Mouse (Mus musculus) forebrain, embryonic 13.5 days (tissue): ENCODE measurements around the gene Fgf16. TPM values are rescaled to one million over a fixed set of nuclear protein-coding genes. Genes with fewer than 3 reads are reported as not detected.

Experiments used
- ATAC-seq: fragments of 200-750 bp; cut with Nextera tagmentation; 2 replicates; pipeline ENCODE4 v1.8.0; 2017
- H3K27ac ChIP-seq: fragments of 300-500 bp; sonication (generic); 2 replicates; pipeline ENCODE4 v1.5.1; 2015; ENCODE audit warnings: inconsistent platforms, mild to moderate bottlenecking, moderate library complexity
- H3K27me3 ChIP-seq: fragments of 300-500 bp; sonication (generic); 2 replicates; pipeline ENCODE4 v1.6.1; 2015; ENCODE audit warnings: mild to moderate bottlenecking, inconsistent platforms
- H3K36me3 ChIP-seq: fragments of 300-500 bp; sonication (generic); 2 replicates; pipeline ENCODE4 v1.6.1; 2015; ENCODE audit warnings: mild to moderate bottlenecking, inconsistent platforms; ENCODE audit not compliant: poor library complexity, severe bottlenecking
- H3K4me1 ChIP-seq: fragments of 300-500 bp; sonication (generic); 2 replicates; pipeline ENCODE4 v1.6.1; 2015; ENCODE audit warnings: inconsistent platforms
- H3K4me2 ChIP-seq: fragments of 300-500 bp; sonication (generic); 2 replicates; pipeline ENCODE4 v1.6.1; 2015; ENCODE audit warnings: inconsistent platforms, mild to moderate bottlenecking, moderate library complexity
- H3K4me3 ChIP-seq: fragments of 300-500 bp; sonication (generic); 2 replicates; pipeline ENCODE4 v1.5.1; 2015; ENCODE audit warnings: mild to moderate bottlenecking, inconsistent platforms
- H3K9ac ChIP-seq: fragments of 300-500 bp; sonication (generic); 2 replicates; pipeline ENCODE4 v1.6.1; 2015; ENCODE audit warnings: mild to moderate bottlenecking, inconsistent platforms
- H3K9me3 ChIP-seq: fragments of 300-500 bp; sonication (generic); replicated peaks from 2 replicates; pipeline ENCODE4 v1.6.1; 2016; ENCODE audit warnings: inconsistent platforms
- WGBS: fragments of 180-500 bp; shearing (Covaris S2); methylation state at CpG from one replicate; pipeline ENCODE4 v1.1.7; 2015; 5-methylcytosine and 5-hydroxymethylcytosine counted together
- polyA plus RNA-seq: library from polyadenylated mRNA; unstranded; fragments of >200 nt; fragmentation: Nextera tagmentation; extraction: Ambion mirVana; gene quantifications from 2 replicates; pipeline ENCODE4 v1.2.1, GENCODE M21; 2015

The Fgf16 gene
- not detected in 2 replicates for polyA plus RNA-seq

DNA sequence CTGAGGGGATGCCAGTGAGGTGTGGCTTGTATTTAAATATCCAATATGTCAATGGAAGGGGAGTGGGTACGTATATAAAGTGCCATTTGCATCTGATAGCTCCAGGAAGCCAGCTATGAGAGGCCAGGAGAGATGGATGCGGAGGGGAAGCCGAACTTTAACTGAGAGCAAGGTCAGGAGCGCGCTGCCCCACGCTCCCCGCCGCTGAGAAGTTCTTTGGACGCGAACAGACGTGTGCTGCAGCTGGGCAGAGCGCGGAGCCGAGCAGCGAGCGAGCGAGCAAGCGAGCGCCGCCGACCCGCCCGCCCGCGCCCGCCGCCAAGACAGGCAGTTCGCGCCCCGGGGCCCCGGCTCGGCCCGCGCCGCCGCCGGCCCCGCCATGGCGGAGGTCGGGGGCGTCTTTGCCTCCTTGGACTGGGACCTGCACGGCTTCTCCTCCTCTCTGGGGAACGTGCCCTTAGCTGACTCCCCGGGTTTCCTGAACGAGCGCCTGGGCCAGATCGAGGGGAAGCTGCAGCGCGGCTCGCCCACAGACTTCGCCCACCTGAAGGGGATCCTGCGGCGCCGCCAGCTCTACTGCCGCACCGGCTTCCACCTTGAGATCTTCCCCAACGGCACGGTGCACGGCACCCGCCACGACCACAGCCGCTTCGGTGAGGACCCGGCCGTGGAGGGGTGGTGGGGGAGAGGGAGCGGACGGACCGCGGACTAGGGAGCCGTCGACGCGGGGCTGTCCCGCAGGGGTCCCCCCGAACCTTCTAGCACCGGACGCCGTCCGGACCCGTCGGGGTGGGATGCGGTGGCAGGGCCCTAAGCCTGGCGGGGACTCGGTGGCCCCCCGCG, at the start of gene Fgf16:
Fgf16 (plus strand) TSS at position 118 of the 843 bp plus-strand sequence.
- peaks cover 50% of the 10 kb centered on the region for H3K27me3 ChIP-seq

DNA sequence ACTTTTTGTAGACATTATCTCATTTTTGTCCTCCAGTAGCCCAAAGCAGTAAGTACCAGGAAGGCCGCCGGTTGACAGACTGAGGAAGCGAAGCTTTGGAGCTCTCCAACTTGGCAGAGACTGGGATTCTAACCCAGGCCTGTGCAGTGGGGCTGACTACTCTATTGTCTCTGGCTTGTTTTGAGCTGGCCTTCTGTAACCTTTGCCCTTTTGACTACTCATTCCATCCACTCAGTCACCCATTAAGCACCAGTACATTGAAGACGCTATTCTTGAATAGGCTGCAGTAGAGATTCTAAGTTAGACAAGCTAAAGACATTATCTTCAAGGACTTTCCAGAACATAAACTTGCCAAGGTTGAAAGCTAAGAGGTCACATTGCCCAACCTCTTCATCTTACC, 49.3 kb upstream of the Fgf16 start:
- no peak overlapping the region for H3K4me2 ChIP-seq
- H3K27ac ChIP-seq, result no peak overlapping the region
- no peaks in the 10 kb centered on the region for H3K4me1 ChIP-seq
- 58% methylated on average over 4 of the region's 4 CpGs for WGBS
- no peaks in the 10 kb centered on the region for H3K36me3 ChIP-seq
- H3K9me3 ChIP-seq, result no peaks in the 10 kb centered on the region
- ATAC-seq, result no peak
- no peak overlapping the region for H3K9ac ChIP-seq
- H3K4me3 ChIP-seq, result no peak overlapping the region
- H3K27me3 ChIP-seq, result no peaks in the 10 kb centered on the region

More for the DNA sequence above, at the start of gene Fgf16:
- H3K27ac ChIP-seq, result no peak within 1 kb of the TSS
- no peaks in the 10 kb centered on the region for H3K36me3 ChIP-seq
- peak within 1 kb of the TSS; percentile 68 for H3K4me2 ChIP-seq
- peak within 1 kb of the TSS; percentile 42 for H3K4me3 ChIP-seq
- WGBS, result 16% methylated on average over 36 of the region's 86 CpGs
- no peaks in the 10 kb centered on the region; the same call in 1 of the 2 replicates for H3K9me3 ChIP-seq
- H3K9ac ChIP-seq, result peak within 1 kb of the TSS; percentile 51
- peak; percentile 46 for ATAC-seq
- H3K4me1 ChIP-seq, result peaks cover 13% of the 10 kb centered on the region

DNA sequence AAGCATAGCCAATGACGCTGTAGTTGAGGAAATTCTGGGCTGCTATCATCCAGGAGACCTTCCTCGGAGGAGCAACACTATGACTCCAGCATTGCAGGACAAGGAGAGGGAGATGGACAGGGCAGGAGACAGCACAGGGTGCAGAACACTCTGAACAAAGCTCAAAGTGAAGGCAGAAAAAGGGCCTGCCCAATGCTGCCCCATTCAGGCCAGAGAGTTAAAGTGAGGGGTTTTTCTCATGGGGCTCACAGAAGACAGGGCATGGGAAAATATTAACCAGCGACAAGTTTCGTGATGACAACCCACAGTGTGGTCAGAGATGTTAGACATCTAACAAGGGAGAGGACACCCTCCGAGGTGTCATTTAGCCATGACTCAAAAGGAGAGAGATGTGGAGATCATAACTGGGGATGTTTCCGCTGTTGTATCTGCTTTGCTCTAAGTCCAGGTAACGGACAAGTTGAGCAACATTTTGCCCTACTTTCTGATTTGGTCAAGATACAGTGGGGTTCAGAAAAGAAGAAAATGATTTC, 48.2 kb upstream of the Fgf16 start:
- Histone ChIP-seq H3K27me3 (no peaks in the 10 kb centered on the region), H3K4me1 (no peaks in the 10 kb centered on the region), H3K4me2 (no peak overlapping the region), H3K4me3 (no peak overlapping the region), H3K36me3 (no peaks in the 10 kb centered on the region), H3K9ac (no peak overlapping the region), H3K9me3 (no peaks in the 10 kb centered on the region), H3K27ac (no peak overlapping the region)
- no peak for ATAC-seq
- WGBS, result 94% methylated on average over 7 of the region's 7 CpGs

DNA sequence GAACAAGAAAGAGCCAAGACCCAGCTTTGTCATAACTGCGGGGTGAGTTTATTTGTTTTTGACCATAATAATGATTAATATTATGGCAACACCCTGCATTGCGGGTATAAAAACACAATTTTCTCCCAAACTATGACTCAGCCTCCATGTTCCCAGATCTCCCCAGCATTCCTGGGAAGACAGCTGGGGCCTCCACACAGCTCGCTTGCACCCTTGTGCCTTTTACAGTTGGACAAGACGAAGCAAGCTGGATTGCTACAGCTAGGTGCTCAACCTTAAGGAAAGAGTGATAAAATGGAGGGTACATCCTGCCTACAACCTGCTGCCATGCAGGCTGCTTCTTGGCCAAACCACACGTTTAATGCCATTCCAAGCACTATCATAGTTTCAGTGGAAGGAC, 45.7 kb upstream of the Fgf16 start:
- Histone ChIP-seq H3K4me2 (no peak overlapping the region), H3K27me3 (no peaks in the 10 kb centered on the region), H3K4me3 (no peak overlapping the region), H3K27ac (no peak overlapping the region), H3K4me1 (no peaks in the 10 kb centered on the region), H3K9ac (no peak overlapping the region), H3K36me3 (no peaks in the 10 kb centered on the region), H3K9me3 (no peaks in the 10 kb centered on the region)
- WGBS, result 87% methylated on average over 5 of the region's 5 CpGs
- ATAC-seq, result no peak

DNA sequence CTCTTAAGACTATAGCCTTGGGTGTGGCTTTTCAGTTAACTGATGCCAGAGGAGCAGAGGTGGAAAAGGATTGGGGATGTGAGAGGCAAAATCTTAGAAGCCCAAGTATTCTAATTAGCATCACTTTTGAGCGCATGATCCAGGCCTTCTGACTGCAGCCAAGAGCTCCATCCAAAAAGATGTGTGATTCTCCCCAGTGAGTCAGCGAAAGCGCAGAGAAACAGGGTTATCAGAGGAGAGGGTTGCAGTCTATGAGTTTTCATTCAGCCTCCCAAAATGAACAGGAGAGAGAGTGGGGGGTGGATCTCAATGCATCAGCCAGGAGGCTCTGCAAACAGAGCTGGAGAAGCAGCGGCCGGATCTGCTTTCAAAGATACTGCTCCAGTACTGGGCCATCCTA, 45.1 kb upstream of the Fgf16 start:
- no peaks in the 10 kb centered on the region for H3K4me1 ChIP-seq
- no peaks in the 10 kb centered on the region for H3K27me3 ChIP-seq
- H3K9ac ChIP-seq, result no peak overlapping the region
- no peak overlapping the region for H3K4me2 ChIP-seq
- H3K4me3 ChIP-seq, result no peak overlapping the region
- H3K9me3 ChIP-seq, result no peaks in the 10 kb centered on the region
- 77% methylated on average over 5 of the region's 5 CpGs for WGBS
- H3K36me3 ChIP-seq, result no peaks in the 10 kb centered on the region
- no peak overlapping the region for H3K27ac ChIP-seq
- ATAC-seq, result no peak

DNA sequence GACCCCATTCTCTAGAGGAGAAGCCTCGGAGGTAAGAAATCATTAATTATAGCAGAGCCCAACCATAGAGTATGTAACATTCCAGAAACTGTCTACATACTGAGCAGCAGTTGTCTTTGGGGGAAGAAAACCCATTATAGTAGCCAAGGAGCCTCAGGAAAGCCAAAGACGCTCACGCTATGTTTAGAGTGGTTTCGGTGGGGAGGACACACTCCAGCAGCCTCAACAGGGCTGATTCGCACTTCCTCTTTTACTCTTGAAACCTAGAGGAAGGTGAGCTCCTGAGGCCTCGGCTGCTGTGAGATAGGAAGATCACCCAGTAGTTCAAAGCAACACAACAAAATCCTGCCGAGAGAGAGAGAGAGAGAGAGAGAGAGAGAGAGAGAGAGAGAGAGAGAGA, 39.9 kb upstream of the Fgf16 start:
- no peaks in the 10 kb centered on the region for H3K36me3 ChIP-seq
- no peak overlapping the region for H3K9ac ChIP-seq
- H3K27me3 ChIP-seq, result no peaks in the 10 kb centered on the region
- H3K4me1 ChIP-seq, result no peaks in the 10 kb centered on the region
- no peak for ATAC-seq
- no peak overlapping the region for H3K4me2 ChIP-seq
- no peak overlapping the region for H3K4me3 ChIP-seq
- 89% methylated on average over 7 of the region's 7 CpGs for WGBS
- no peaks in the 10 kb centered on the region for H3K9me3 ChIP-seq
- H3K27ac ChIP-seq, result no peak overlapping the region

DNA sequence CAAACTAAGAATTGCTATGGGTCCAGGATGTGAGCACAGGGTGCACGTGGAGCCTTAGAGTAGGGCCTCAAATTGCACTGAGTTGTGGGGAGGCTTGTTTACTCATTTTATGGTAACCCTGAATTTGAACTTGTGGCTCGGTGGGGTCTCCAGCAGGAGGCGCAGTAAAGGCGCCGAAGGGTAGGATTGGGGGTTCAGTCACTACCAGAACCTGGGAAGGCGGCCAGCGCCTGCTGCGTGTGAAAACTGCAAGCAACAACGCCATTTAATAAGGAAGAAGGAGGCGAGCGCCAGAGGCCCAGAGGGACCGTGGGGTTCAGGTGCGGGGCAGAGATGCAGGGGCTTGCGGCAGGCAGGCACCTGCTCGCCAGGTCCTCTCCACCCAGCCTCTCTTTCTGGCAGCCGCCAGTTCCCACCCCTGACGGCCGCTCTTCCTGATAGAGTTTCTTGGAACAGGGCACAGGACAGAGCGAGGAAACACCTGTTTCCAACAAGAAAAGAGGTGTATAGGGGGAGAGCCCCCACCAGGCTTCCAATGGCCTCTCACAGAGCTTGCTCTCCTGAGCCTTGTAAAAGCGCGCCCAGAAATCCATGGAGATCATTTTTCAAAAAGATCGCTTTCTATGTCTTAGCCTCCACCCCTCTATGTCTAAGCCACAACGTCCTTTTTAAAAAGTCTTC, 1.1 kb upstream of the Fgf16 start:
- no peak overlapping the region for H3K9ac ChIP-seq
- peak; percentile 22; the same call in 1 of the 2 replicates for ATAC-seq
- H3K27me3 ChIP-seq, result peaks cover 46% of the 10 kb centered on the region
- no peak overlapping the region for H3K27ac ChIP-seq
- peak overlapping the region; percentile 42 for H3K4me3 ChIP-seq
- peaks cover 13% of the 10 kb centered on the region for H3K4me1 ChIP-seq
- 16% methylated on average over 23 of the region's 23 CpGs for WGBS
- H3K4me2 ChIP-seq, result peak overlapping the region; percentile 68
- H3K36me3 ChIP-seq, result no peaks in the 10 kb centered on the region
- H3K9me3 ChIP-seq, result no peaks in the 10 kb centered on the region; the same call in 1 of the 2 replicates

DNA sequence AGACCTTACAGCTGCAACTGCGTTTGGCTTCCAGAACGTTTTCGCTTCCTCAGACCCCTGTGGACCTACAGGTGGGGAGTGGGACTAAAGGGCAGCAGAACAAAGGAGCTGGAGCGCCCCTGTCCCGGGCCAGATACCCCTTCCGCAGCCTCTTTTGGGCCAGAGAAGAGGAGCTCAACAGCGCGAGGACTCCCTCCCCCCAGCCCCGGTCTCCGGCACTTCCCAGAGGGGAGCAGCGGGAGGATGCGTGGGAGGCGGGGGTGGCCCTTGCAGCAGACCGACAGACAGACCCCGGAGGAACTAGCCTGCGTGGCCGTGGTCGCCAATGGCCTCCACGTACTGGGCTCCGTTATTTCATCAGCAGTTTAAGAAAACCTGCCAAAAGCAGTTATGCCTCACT, 467 bp upstream of the Fgf16 start:
- H3K27me3 ChIP-seq, result peaks cover 50% of the 10 kb centered on the region
- H3K9me3 ChIP-seq, result no peaks in the 10 kb centered on the region; the same call in 1 of the 2 replicates
- peaks cover 13% of the 10 kb centered on the region for H3K4me1 ChIP-seq
- 12% methylated on average over 20 of the region's 20 CpGs for WGBS
- peak; percentile 60 for ATAC-seq
- H3K9ac ChIP-seq, result peak overlapping the region; percentile 51; the same call in 1 of the 2 replicates
- peak overlapping the region; percentile 42 for H3K4me3 ChIP-seq
- no peak overlapping the region for H3K27ac ChIP-seq
- H3K4me2 ChIP-seq, result peak overlapping the region; percentile 68
- no peaks in the 10 kb centered on the region for H3K36me3 ChIP-seq

DNA sequence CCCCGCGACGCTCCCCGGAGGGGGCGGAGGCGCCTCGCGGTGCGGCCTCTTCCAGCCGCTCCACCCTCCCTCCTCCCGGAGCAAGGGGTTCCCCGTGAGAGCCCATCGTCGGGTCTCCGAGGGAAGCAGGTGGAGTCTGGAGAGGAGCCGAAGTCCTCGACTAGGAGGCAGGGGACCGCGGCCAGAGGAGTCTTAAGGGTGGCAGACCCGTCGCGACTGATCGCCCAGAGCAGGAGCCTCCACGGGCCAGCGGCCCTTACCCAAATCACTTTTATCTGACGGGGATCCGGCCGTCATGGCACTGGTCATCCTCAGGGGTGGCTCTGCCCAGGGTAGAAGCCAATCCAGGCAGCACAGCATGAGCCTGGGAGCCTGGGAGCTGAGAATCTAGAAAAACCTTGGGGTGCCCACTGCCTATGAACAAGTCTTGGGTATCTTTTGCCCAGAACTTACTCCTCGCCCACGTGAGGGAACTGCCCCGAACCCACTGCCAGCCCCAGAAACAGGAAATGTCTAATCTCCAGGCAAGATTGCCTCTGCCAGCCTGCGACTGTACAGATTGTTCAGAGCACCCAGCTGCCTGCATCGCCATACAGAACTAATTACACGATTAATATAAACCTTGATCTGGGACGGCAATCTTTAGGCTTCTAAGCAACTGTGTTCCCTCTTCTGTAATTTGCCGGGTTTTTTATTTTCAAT, 1.1 kb downstream of the Fgf16 start:
- ATAC-seq, result no peak
- H3K27me3 ChIP-seq, result peaks cover 50% of the 10 kb centered on the region
- no peaks in the 10 kb centered on the region; the same call in 1 of the 2 replicates for H3K9me3 ChIP-seq
- WGBS, result 22% methylated on average over 22 of the region's 36 CpGs
- H3K36me3 ChIP-seq, result no peaks in the 10 kb centered on the region
- peak overlapping the region; percentile 42 for H3K4me3 ChIP-seq
- H3K9ac ChIP-seq, result no peak overlapping the region
- H3K4me1 ChIP-seq, result peaks cover 13% of the 10 kb centered on the region
- no peak overlapping the region for H3K27ac ChIP-seq
- H3K4me2 ChIP-seq, result peak overlapping the region; percentile 68

DNA sequence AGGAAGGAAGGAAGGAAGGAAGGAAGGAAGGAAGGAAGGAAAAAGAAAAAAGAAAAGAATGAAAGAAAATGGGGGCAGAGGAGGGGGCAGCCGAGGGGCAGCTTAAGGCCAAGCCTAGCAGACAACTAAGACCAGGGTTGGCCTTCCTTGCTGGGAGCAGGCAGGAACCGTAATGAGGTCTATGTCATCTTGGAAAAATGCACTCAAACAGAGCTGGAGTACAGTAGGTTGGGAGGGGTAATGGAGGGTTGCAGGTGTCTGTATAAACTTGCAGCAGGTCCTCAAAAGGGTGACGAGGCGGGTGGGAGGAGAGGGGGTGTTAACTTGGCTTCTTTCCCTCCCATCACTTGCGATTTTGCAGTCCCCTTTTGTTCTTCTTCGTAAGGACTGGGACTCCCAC, 1.9 kb downstream of the Fgf16 start:
- H3K9ac ChIP-seq, result no peak overlapping the region
- H3K9me3 ChIP-seq, result no peaks in the 10 kb centered on the region; the same call in 1 of the 2 replicates
- no peak overlapping the region for H3K4me2 ChIP-seq
- ATAC-seq, result no peak
- peaks cover 50% of the 10 kb centered on the region for H3K27me3 ChIP-seq
- H3K4me1 ChIP-seq, result peaks cover 13% of the 10 kb centered on the region
- WGBS, result 18% methylated on average over 6 of the region's 6 CpGs
- no peak overlapping the region for H3K4me3 ChIP-seq
- H3K36me3 ChIP-seq, result no peaks in the 10 kb centered on the region
- no peak overlapping the region for H3K27ac ChIP-seq

DNA sequence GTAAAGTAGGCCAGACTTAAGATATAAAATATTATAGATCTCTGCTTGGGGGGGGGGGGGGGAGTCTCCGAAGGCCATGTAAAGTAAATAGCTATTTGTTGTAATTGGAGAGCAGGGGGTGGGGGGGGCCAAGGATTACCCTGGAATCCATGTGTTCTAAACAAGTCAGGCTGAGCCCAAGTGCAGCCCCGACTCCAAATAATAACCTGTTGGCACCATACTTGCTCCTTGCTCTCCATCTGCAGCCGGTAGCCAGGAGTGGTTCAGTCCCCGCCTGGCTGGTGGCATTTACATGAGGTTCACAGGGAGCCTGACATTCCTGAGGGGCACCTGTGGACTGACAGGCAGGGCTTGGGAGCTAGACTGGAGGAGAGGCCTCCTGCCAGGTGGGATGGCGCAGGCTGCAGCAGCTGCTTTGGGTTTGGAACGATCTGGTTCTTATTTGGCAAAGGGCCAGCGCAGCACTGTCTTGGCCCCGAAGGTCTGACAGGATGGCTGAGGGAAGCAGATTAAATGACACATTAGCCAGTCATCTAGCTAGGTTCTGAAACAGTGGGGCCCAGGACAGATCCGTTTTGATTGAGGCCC, 3.2 kb downstream of the Fgf16 start:
- Histone ChIP-seq H3K4me1 (peaks cover 13% of the 10 kb centered on the region), H3K4me2 (no peak overlapping the region), H3K36me3 (no peaks in the 10 kb centered on the region), H3K4me3 (no peak overlapping the region), H3K9ac (no peak overlapping the region), H3K27ac (no peak overlapping the region), H3K9me3 (no peaks in the 10 kb centered on the region; the same call in 1 of the 2 replicates), H3K27me3 (peaks cover 50% of the 10 kb centered on the region)
- WGBS, result 35% methylated on average over 9 of the region's 9 CpGs
- ATAC-seq, result no peak
